Mouse (Mus musculus) limb, embryonic 12.5 days (tissue): ENCODE results near the gene Celf5. TPM values are rescaled to one million over a fixed set of nuclear protein-coding genes. Genes with fewer than 3 reads are reported as not detected.

Experiments
- ATAC-seq: fragments of 200-750 bp; cut with Nextera tagmentation; 2 replicates; pipeline ENCODE4 v1.8.0; 2017; ENCODE audit warnings: low read depth, moderate TSS enrichment; ENCODE audit not compliant: insufficient number of reproducible peaks, insufficient read depth, low FRiP score, low TSS enrichment
- H3K27ac ChIP-seq: fragments of 300-500 bp; sonication (generic); 2 replicates; pipeline ENCODE4 v1.5.1; 2016; ENCODE audit warnings: mild to moderate bottlenecking, moderate library complexity
- H3K27me3 ChIP-seq: fragments of 300-500 bp; sonication (generic); 2 replicates; pipeline ENCODE4 v1.6.1; 2016; ENCODE audit warnings: mild to moderate bottlenecking, moderate library complexity
- H3K36me3 ChIP-seq: fragments of 300-500 bp; sonication (generic); 2 replicates; pipeline ENCODE4 v1.6.1; 2016; ENCODE audit warnings: mild to moderate bottlenecking, moderate library complexity
- H3K4me1 ChIP-seq: fragments of 300-500 bp; sonication (generic); replicated peaks from 2 replicates; pipeline ENCODE4 v1.6.1; 2016
- H3K4me2 ChIP-seq: fragments of 300-500 bp; sonication (generic); 2 replicates; pipeline ENCODE4 v1.6.1; 2016; ENCODE audit warnings: mild to moderate bottlenecking, moderate library complexity
- H3K4me3 ChIP-seq: fragments of 300-500 bp; sonication (generic); replicated peaks from 2 replicates; pipeline ENCODE4 v1.5.1; 2016; ENCODE audit warnings: mild to moderate bottlenecking
- H3K9ac ChIP-seq: fragments of 300-500 bp; sonication (generic); replicated peaks from 2 replicates; pipeline ENCODE4 v1.6.1; 2016; ENCODE audit warnings: mild to moderate bottlenecking, moderate library complexity
- H3K9me3 ChIP-seq: fragments of 300-500 bp; sonication (generic); 2 replicates; pipeline ENCODE4 v1.6.1; 2016; ENCODE audit warnings: mild to moderate bottlenecking, moderate library complexity
- WGBS: fragments of 180-500 bp; shearing (Covaris S2); methylation state at CpG from one replicate; pipeline ENCODE4 v1.1.7; 2016; 5-methylcytosine and 5-hydroxymethylcytosine counted together
- microRNA-seq: library from miRNA; unstranded; fragments of <30 nt; microRNA quantifications from one replicate; pipeline ENCODE4, GENCODE M21; 2017
- polyA plus RNA-seq: library from polyadenylated mRNA; unstranded; fragments of >200 nt; fragmentation: Nextera tagmentation; extraction: Ambion mirVana; gene quantifications from 2 replicates; pipeline ENCODE4 v1.2.1, GENCODE M21; 2016

Gene Celf5
- polyA plus RNA-seq, 1 experiment from 2014 or later: 0.93 TPM

- Histone ChIP-seq H3K27ac (peak overlapping the region; percentile 80), H3K27me3 (peaks cover 34% of the 10 kb centered on the region), H3K4me1 (peaks cover 93% of the 10 kb centered on the region), H3K4me3 (no peak overlapping the region), H3K9ac (no peak overlapping the region), H3K4me2 (0 out of 2 replicates have a peak overlapping the region, but pooled peaks have one; percentile 8), H3K36me3 (peaks cover 36% of the 10 kb centered on the region), H3K9me3 (no peaks in the 10 kb centered on the region)
- no peak for ATAC-seq
- WGBS: 65% methylated on average over 4 of the region's 4 CpGs
Observed at GRCm38 (mm10) chr10:81410350-81410749, 72.2 kb downstream of the Celf5 start.

- 13% methylated on average over 8 of the region's 8 CpGs for WGBS
- H3K4me3 ChIP-seq: no peak overlapping the region
- H3K27ac ChIP-seq: peak overlapping the region; percentile 56; the same call in 1 of the 2 replicates
- H3K9ac ChIP-seq: no peak overlapping the region
- no peak overlapping the region for H3K4me2 ChIP-seq
- peaks cover 46% of the 10 kb centered on the region for H3K36me3 ChIP-seq
- H3K9me3 ChIP-seq: no peaks in the 10 kb centered on the region
- H3K27me3 ChIP-seq: peaks cover 42% of the 10 kb centered on the region
- H3K4me1 ChIP-seq: peaks cover 89% of the 10 kb centered on the region
- ATAC-seq: no peak
Observed at GRCm38 (mm10) chr10:81409330-81409729, 73.2 kb downstream of the Celf5 start.

Small RNA genes lying within 50 kb of the gene (microRNA-seq; reads per million reads assigned to microRNA genes)
- not detected for gene Gm25595
- gene Mir1191b: not detected

Other genes with a start within 250 kb of the Celf5 start
- gene Zfr2, start 249.6 kb downstream of the Celf5 start, polyA plus RNA-seq: 9.9 and 12.1 TPM in 2 replicates
- gene Matk, start 229.8 kb downstream of the Celf5 start, polyA plus RNA-seq: 4.2 and 4.9 TPM in 2 replicates
- 207 and 217 TPM in 2 replicates for gene Mrpl54, start 215.8 kb downstream of the Celf5 start, polyA plus RNA-seq
- 48.8 and 53.1 TPM in 2 replicates for gene Apba3, start 215.7 kb downstream of the Celf5 start, polyA plus RNA-seq
- gene Tjp3, start 191.1 kb downstream of the Celf5 start, polyA plus RNA-seq: 3.2 and 3.6 TPM in 2 replicates
- 63.9 and 68.5 TPM in 2 replicates for gene Pip5k1c, start 189.7 kb downstream of the Celf5 start, polyA plus RNA-seq
- gene Cactin, start 161.6 kb downstream of the Celf5 start, polyA plus RNA-seq: 57.7 and 58.7 TPM in 2 replicates
- 2.2 and 2.6 TPM in 2 replicates for gene Tbxa2r, start 154.0 kb downstream of the Celf5 start, polyA plus RNA-seq
- gene Gipc3, start 139.4 kb downstream of the Celf5 start, polyA plus RNA-seq: 0.05 TPM in 1 of 2 replicates, not detected in the other
- gene Hmg20b, start 132.2 kb downstream of the Celf5 start, polyA plus RNA-seq: 122 TPM in 2 replicates
- 12.5 and 13.3 TPM in 2 replicates for gene Mfsd12, start 125.2 kb downstream of the Celf5 start, polyA plus RNA-seq
- 0.76 and 0.79 TPM in 2 replicates for gene 4930404N11Rik, start 116.9 kb downstream of the Celf5 start, polyA plus RNA-seq
- gene Fzr1, start 104.2 kb downstream of the Celf5 start, polyA plus RNA-seq: 136 and 137 TPM in 2 replicates
- 71.9 and 74.6 TPM in 2 replicates for gene Dohh, start 98.3 kb downstream of the Celf5 start, polyA plus RNA-seq
- 3.3 and 3.8 TPM in 2 replicates for gene Gm48551, start 98.2 kb downstream of the Celf5 start, polyA plus RNA-seq
- 1.1 and 3.1 TPM in 2 replicates for gene Gm48552, start 93.7 kb downstream of the Celf5 start, polyA plus RNA-seq
- gene Smim24, start 89.7 kb downstream of the Celf5 start, polyA plus RNA-seq: 2.9 and 3.0 TPM in 2 replicates
- gene Nfic, start 27.1 kb downstream of the Celf5 start, polyA plus RNA-seq: 30.8 and 31.1 TPM in 2 replicates
- gene Ncln, start 13.7 kb upstream of the Celf5 start, polyA plus RNA-seq: 84.3 and 86.9 TPM in 2 replicates
- gene S1pr4, start 17.4 kb upstream of the Celf5 start, polyA plus RNA-seq: 0.28 and 0.53 TPM in 2 replicates
- gene Gna15, start 41.5 kb upstream of the Celf5 start, polyA plus RNA-seq: 1.2 and 1.4 TPM in 2 replicates
- 82.9 and 86.1 TPM in 2 replicates for gene Gna11, start 62.5 kb upstream of the Celf5 start, polyA plus RNA-seq
- gene Aes, start 76.8 kb upstream of the Celf5 start, polyA plus RNA-seq: 453 and 478 TPM in 2 replicates
- gene Tle2, start 91.9 kb upstream of the Celf5 start, polyA plus RNA-seq: 39.4 and 45.6 TPM in 2 replicates
- gene Tle6, start 118.4 kb upstream of the Celf5 start, polyA plus RNA-seq: 15.2 TPM in 2 replicates
- gene BC025920, start 123.6 kb upstream of the Celf5 start, polyA plus RNA-seq: 2.0 and 2.2 TPM in 2 replicates
- gene Sirt6, start 145.1 kb upstream of the Celf5 start, polyA plus RNA-seq: 55.8 and 57.5 TPM in 2 replicates
- 10.1 and 10.4 TPM in 2 replicates for gene Ankrd24, start 145.8 kb upstream of the Celf5 start, polyA plus RNA-seq
- 4.9 and 5.1 TPM in 2 replicates for gene Gm10778, start 166.3 kb upstream of the Celf5 start, polyA plus RNA-seq
- gene Zfp433, start 222.1 kb upstream of the Celf5 start, polyA plus RNA-seq: 16.3 and 21.0 TPM in 2 replicates